Mouse (Mus musculus): ENCODE results near the gene Atp4a. TPM values are rescaled to one million over a fixed set of nuclear protein-coding genes. Genes with fewer than 3 reads are reported as not detected.
A peak's percentile ranks its signal among the peaks of the same experiment; 100 is the strongest.

Atp4a gene
- polyA plus RNA-seq, 1 experiment: 0.90 TPM

DNA sequence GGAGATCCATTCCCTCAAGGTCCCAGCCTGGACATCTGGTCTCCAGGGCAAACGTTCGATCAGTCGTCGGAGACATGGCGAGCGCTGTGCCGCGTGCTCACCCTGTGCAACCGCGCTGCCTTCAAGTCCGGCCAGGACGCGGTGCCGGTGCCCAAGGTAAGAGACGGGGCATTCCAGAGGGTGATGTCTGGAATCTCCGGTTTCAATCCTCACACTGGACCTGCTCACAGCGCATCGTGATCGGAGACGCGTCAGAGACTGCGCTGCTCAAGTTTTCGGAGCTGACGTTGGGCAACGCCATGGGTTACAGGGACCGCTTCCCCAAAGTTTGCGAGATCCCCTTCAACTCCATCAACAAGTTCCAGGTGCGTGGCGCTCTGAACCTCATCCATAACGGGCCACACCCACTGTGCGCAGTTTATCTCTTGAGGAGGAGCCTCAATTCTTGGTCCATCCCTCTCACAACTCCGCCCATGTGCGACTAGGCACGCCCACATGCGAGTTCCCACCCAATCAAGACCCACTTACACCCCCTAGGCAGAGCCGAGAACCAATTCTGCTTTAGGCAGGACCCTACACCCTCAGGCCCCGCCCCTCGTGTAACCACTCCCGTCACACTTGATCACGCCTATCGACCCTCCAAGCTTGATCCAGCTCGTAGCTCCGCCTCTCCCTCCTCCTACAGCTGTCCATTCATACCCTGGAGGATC is 5.2 kb downstream of the Atp4a start:
- peak overlapping the region; percentile 46; the same call in 1 of the 2 replicates for H3K4me3 ChIP-seq (ENCODE audit: extremely low read depth, insufficient read depth, insufficient read length)
- H3K4me1 ChIP-seq (ENCODE audit: control insufficient read depth, insufficient read depth, insufficient read length): peaks cover 9% of the 10 kb centered on the region
- H3K27ac ChIP-seq (ENCODE audit: insufficient read depth, low read length): no peak overlapping the region
- TF ChIP-seq POLR2A (IDR thresholded peaks at IDR 0.05; ENCODE audit: low read depth, low read length) (no peak), CTCF (IDR thresholded peaks at IDR 0.05; ENCODE audit: extremely low read depth, insufficient read depth, insufficient read length, insufficient replicate concordance) (no peak)
- H3K36me3 ChIP-seq (ENCODE audit: control insufficient read depth, insufficient read depth, low read length): no peaks in the 10 kb centered on the region
- peaks cover 2% of the 10 kb centered on the region; the same call in 1 of the 2 replicates for H3K27me3 ChIP-seq (ENCODE audit: control insufficient read depth, insufficient read depth, low read length)
- 5% methylated on average over 43 of the region's 43 CpGs for WGBS
- DNase-seq (ENCODE audit: low read depth in 1 of 2, low spot score in 2 of 2): peak; percentile 46 to 73

DNA sequence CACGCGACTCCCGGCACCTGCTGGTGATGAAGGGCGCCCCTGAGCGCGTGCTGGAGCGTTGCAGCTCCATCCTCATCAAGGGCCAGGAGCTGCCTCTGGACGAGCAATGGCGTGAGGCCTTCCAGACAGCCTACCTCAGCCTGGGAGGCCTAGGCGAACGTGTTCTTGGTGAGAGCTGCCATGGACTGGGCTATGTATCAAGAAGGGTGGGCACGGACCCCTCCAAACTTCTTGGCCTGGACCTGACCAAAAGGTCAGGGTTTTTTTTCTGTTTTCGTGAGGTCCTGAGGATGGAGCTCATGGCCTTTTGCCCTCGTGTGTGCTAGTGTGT is 5.7 kb downstream of the Atp4a start:
- H3K4me1 ChIP-seq (ENCODE audit: control insufficient read depth, insufficient read depth, insufficient read length): peaks cover 12% of the 10 kb centered on the region
- DNase-seq (ENCODE audit: low read depth in 1 of 2, low spot score in 2 of 2): no peak
- WGBS: 29% methylated on average over 14 of the region's 14 CpGs
- H3K36me3 ChIP-seq (ENCODE audit: control insufficient read depth, insufficient read depth, low read length): no peaks in the 10 kb centered on the region
- H3K27ac ChIP-seq (ENCODE audit: insufficient read depth, low read length): no peak overlapping the region
- H3K27me3 ChIP-seq (ENCODE audit: control insufficient read depth, insufficient read depth, low read length): peaks cover 2% of the 10 kb centered on the region; the same call in 1 of the 2 replicates
- TF ChIP-seq CTCF (IDR thresholded peaks at IDR 0.05; ENCODE audit: extremely low read depth, insufficient read depth, insufficient read length, insufficient replicate concordance): no peak
- no peak for TF ChIP-seq POLR2A (IDR thresholded peaks at IDR 0.05; ENCODE audit: low read depth, low read length)
- peak overlapping the region; percentile 46; the same call in 1 of the 2 replicates for H3K4me3 ChIP-seq (ENCODE audit: extremely low read depth, insufficient read depth, insufficient read length)

DNA sequence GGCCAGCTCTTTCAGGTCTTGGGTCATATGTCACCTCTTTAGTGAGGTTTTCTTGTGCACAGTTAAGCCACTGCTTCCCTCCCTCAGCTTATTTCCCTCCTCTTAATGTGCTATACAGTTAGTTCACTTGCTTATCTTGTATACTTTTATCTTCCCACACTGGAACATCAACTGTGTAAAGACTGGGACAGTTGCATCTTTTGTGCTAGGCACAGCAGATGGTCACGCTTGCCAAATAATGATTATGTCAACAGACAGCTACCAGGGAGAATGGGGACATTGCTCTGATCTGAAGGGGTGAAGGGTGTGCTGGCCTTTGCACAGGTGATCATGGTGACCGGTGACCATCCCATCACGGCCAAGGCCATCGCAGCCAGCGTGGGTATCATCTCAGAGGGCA is 7.7 kb downstream of the Atp4a start:
- DNase-seq (ENCODE audit: low read depth in 1 of 2, low spot score in 2 of 2): no peak
- TF ChIP-seq POLR2A (IDR thresholded peaks at IDR 0.05; ENCODE audit: low read depth, low read length) (no peak), CTCF (IDR thresholded peaks at IDR 0.05; ENCODE audit: extremely low read depth, insufficient read depth, insufficient read length, insufficient replicate concordance) (no peak)
- H3K27ac ChIP-seq (ENCODE audit: insufficient read depth, low read length): no peak overlapping the region
- H3K27me3 ChIP-seq (ENCODE audit: control insufficient read depth, insufficient read depth, low read length): peaks cover 2% of the 10 kb centered on the region; the same call in 1 of the 2 replicates
- H3K36me3 ChIP-seq (ENCODE audit: control insufficient read depth, insufficient read depth, low read length): no peaks in the 10 kb centered on the region
- 86% methylated on average over 5 of the region's 5 CpGs for WGBS
- no peak overlapping the region for H3K4me3 ChIP-seq (ENCODE audit: extremely low read depth, insufficient read depth, insufficient read length)
- peaks cover 12% of the 10 kb centered on the region for H3K4me1 ChIP-seq (ENCODE audit: control insufficient read depth, insufficient read depth, insufficient read length)

DNA sequence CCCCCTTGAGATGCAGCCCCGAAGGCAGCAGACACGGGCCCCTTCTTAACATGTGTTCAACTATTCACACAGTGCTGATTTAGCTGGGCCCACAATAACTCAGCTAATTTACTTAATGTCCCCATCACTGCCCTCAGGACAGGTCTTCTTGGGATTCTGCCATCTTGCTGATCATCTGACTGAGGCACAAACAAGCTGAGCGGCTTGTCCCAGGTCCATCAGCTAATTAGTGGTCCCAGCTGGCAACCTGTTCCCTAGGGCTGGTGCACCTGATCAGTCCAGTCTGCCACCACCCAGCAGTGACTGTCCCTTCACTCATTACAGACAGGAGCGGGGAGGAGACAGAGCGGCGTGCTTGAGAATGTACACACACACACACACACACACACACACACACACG is 9.3 kb downstream of the Atp4a start:
- no peak for DNase-seq (ENCODE audit: low read depth in 1 of 2, low spot score in 2 of 2)
- Histone ChIP-seq H3K36me3 (ENCODE audit: control insufficient read depth, insufficient read depth, low read length) (no peaks in the 10 kb centered on the region), H3K4me1 (ENCODE audit: control insufficient read depth, insufficient read depth, insufficient read length) (peaks cover 12% of the 10 kb centered on the region), H3K27ac (ENCODE audit: insufficient read depth, low read length) (no peak overlapping the region), H3K4me3 (ENCODE audit: extremely low read depth, insufficient read depth, insufficient read length) (no peak overlapping the region), H3K27me3 (ENCODE audit: control insufficient read depth, insufficient read depth, low read length) (peaks cover 2% of the 10 kb centered on the region; the same call in 1 of the 2 replicates)
- TF ChIP-seq POLR2A (IDR thresholded peaks at IDR 0.05; ENCODE audit: low read depth, low read length): no peak
- TF ChIP-seq CTCF (IDR thresholded peaks at IDR 0.05; ENCODE audit: extremely low read depth, insufficient read depth, insufficient read length, insufficient replicate concordance): no peak
- 93% methylated on average over 7 of the region's 7 CpGs for WGBS

DNA sequence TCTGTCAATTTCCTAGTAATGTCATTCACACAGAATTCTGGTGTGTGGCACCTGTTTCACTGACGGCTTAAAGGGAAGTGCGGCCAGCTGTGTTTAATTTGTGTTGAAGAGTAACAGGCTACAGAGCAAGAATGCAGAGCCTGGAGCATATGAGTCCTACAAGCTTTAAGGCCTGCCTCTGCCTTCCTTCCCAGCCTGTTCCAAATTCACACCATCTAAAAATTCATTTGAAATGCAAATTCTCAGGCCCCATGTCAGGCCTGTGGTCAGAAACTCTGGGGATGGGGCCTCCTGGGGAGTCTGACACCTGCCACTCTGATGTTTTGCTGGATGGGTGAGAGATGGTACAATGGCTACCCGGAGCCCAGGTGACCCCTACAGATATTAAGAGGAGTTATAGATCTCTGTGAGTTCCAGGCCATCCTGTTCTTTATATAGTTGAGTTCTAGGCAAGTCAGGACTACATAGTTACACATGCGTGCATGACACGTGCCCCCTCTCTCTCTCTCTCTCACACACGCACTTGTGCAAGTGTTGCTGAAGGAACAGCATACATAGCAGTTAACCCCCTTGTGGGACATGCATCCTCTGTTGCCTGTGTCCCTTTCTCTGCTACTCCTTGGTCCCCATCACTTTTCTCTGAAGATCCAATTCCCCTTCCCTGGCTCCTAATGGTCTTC is 11.4 kb downstream of the Atp4a start:
- whole genome bisulfite sequencing: 49% methylated on average over 6 of the region's 6 CpGs
- no peaks in the 10 kb centered on the region for H3K27me3 ChIP-seq (ENCODE audit: control insufficient read depth, insufficient read depth, low read length)
- H3K27ac ChIP-seq (ENCODE audit: insufficient read depth, low read length): no peak overlapping the region
- no peaks in the 10 kb centered on the region for H3K36me3 ChIP-seq (ENCODE audit: control insufficient read depth, insufficient read depth, low read length)
- DNase-seq (ENCODE audit: low read depth in 1 of 2, low spot score in 2 of 2): no peak
- H3K4me3 ChIP-seq (ENCODE audit: extremely low read depth, insufficient read depth, insufficient read length): no peak overlapping the region
- no peak for TF ChIP-seq POLR2A (IDR thresholded peaks at IDR 0.05; ENCODE audit: low read depth, low read length)
- no peak for TF ChIP-seq CTCF (IDR thresholded peaks at IDR 0.05; ENCODE audit: extremely low read depth, insufficient read depth, insufficient read length, insufficient replicate concordance)
- H3K4me1 ChIP-seq (ENCODE audit: control insufficient read depth, insufficient read depth, insufficient read length): peaks cover 5% of the 10 kb centered on the region; the same call in 1 of the 2 replicates

DNA sequence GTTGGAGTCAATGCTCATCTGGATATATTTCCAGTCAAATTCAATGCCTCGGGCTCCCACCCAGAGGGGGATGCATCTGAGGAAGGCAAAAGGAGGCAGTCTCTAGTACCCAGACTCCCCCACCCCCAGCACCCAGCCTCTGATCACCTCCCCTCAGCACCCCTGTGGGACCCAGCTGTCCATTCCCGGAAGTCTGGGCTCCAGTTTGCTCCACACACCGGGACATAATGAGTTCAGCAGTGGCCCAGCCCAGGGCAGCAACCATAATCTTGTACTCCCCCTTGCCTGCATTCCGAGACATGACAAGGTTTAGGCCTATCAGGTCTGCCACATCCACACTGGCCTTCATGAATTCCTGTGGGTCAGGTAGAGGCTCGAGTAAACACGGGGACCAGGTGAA is 16.2 kb downstream of the Atp4a start:
- Histone ChIP-seq H3K36me3 (ENCODE audit: control insufficient read depth, insufficient read depth, low read length) (no peaks in the 10 kb centered on the region), H3K27ac (ENCODE audit: insufficient read depth, low read length) (no peak overlapping the region), H3K4me3 (ENCODE audit: extremely low read depth, insufficient read depth, insufficient read length) (no peak overlapping the region), H3K27me3 (ENCODE audit: control insufficient read depth, insufficient read depth, low read length) (no peaks in the 10 kb centered on the region), H3K4me1 (ENCODE audit: control insufficient read depth, insufficient read depth, insufficient read length) (peaks cover 3% of the 10 kb centered on the region; the same call in 1 of the 2 replicates)
- DNase-seq (ENCODE audit: low read depth in 1 of 2, low spot score in 2 of 2): no peak
- no peak for TF ChIP-seq CTCF (IDR thresholded peaks at IDR 0.05; ENCODE audit: extremely low read depth, insufficient read depth, insufficient read length, insufficient replicate concordance)
- TF ChIP-seq POLR2A (IDR thresholded peaks at IDR 0.05; ENCODE audit: low read depth, low read length): no peak
- 81% methylated on average over 6 of the region's 6 CpGs for WGBS
